Mouse (Mus musculus): ENCODE measurements around the gene Kremen2. TPM values are rescaled to one million over a fixed set of nuclear protein-coding genes. Genes with fewer than 3 reads are reported as not detected.

The Kremen2 gene
- polyA plus RNA-seq, 1 experiment = 0.05 TPM

DNA sequence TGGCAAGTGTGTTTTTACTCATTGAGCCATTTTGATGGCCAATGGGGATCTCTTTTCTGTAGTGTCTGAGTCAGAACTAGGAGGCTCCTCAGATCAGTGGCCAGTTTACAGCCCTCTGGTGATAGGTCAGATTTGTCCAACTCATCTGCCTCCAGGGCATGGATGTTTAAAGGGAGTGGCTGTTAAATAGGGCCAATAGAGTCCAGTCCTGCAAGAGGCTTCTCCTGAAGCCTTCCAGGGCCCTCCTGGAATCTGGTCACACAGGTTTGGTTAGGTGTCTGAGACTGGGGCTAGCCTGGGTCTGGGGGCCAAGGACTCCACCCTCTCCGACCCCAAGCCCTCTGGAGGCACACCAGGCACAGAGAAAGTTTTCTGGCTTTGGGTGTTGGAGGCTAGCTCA lies 51.1 kb downstream of the Kremen2 start:
- no peaks in the 10 kb centered on the region for H3K27me3 ChIP-seq (ENCODE audit: control insufficient read depth, insufficient read depth, insufficient read length)
- no peaks in the 10 kb centered on the region for H3K36me3 ChIP-seq (ENCODE audit: control insufficient read depth, insufficient read depth)
- H3ac ChIP-seq (ENCODE audit: control insufficient read depth, insufficient read length, low read depth) = no peak overlapping the region
- H3K4me3 ChIP-seq (ENCODE audit: insufficient read depth, poor library complexity, severe bottlenecking) = no peak overlapping the region
- no peaks in the 10 kb centered on the region for H3K79me3 ChIP-seq (ENCODE audit: low read depth)
- no peaks in the 10 kb centered on the region for H3K79me2 ChIP-seq (ENCODE audit: control insufficient read depth, insufficient read depth)
- TF ChIP-seq USF1 (IDR thresholded peaks at IDR 0.05; ENCODE audit: low read depth) (no peak), CTCF (IDR thresholded peaks at IDR 0.05; ENCODE audit: control insufficient read depth, insufficient read depth, insufficient read length) (no peak), MYOD1 (IDR thresholded peaks at IDR 0.05; ENCODE audit: control insufficient read depth, insufficient read length, low read depth) (no peak), MAX (IDR thresholded peaks at IDR 0.05) (no peak), CEBPB (IDR thresholded peaks at IDR 0.05; ENCODE audit: low read depth) (no peak), MYOG (IDR thresholded peaks at IDR 0.05; ENCODE audit: control insufficient read depth, extremely low read depth, insufficient read length) (no peak), FOSL1 (IDR thresholded peaks at IDR 0.05; ENCODE audit: insufficient read depth, low read length, poor library complexity, severe bottlenecking) (no peak)

Other genes with a start within 250 kb of the Kremen2 start
- 13.0 TPM for gene Zfp213, start 181.6 kb downstream of the Kremen2 start, polyA plus RNA-seq (2012; fragmentation: generic; extraction: Trizol)
- gene Zfp13, start 146.3 kb downstream of the Kremen2 start, polyA plus RNA-seq (2012; fragmentation: generic; extraction: Trizol) = 5.2 TPM
- gene Zscan10, start 145.0 kb downstream of the Kremen2 start, polyA plus RNA-seq (2012; fragmentation: generic; extraction: Trizol) = 0.09 TPM
- 0.01 TPM for gene Mmp25, start 100.6 kb downstream of the Kremen2 start, polyA plus RNA-seq (2012; fragmentation: generic; extraction: Trizol)
- gene Bicdl2, start 85.3 kb downstream of the Kremen2 start, polyA plus RNA-seq (2012; fragmentation: generic; extraction: Trizol) = 0.28 TPM
- 253 TPM for gene Hcfc1r1, start 72.2 kb downstream of the Kremen2 start, polyA plus RNA-seq (2012; fragmentation: generic; extraction: Trizol)
- gene Thoc6, start 72.0 kb downstream of the Kremen2 start, polyA plus RNA-seq (2012; fragmentation: generic; extraction: Trizol) = 60.5 TPM
- gene Tnfrsf12a, start 68.4 kb downstream of the Kremen2 start, polyA plus RNA-seq (2012; fragmentation: generic; extraction: Trizol) = 916 TPM
- not detected for gene Cldn6, start 66.6 kb downstream of the Kremen2 start, polyA plus RNA-seq (2012; fragmentation: generic; extraction: Trizol)
- 0.54 TPM for gene Cldn9, start 61.8 kb downstream of the Kremen2 start, polyA plus RNA-seq (2012; fragmentation: generic; extraction: Trizol)
- 0.01 TPM for gene 1520401A03Rik, start 23.1 kb downstream of the Kremen2 start, polyA plus RNA-seq (2012; fragmentation: generic; extraction: Trizol)
- 14.8 TPM for gene Pkmyt1, start 19.5 kb downstream of the Kremen2 start, polyA plus RNA-seq (2012; fragmentation: generic; extraction: Trizol)
- 12.5 TPM for gene Paqr4, start 5.0 kb downstream of the Kremen2 start, polyA plus RNA-seq (2012; fragmentation: generic; extraction: Trizol)
- gene Flywch1, start 25.8 kb upstream of the Kremen2 start, polyA plus RNA-seq (2012; fragmentation: generic; extraction: Trizol) = 92.5 TPM
- gene Flywch2, start 40.2 kb upstream of the Kremen2 start, polyA plus RNA-seq (2012; fragmentation: generic; extraction: Trizol) = 0.27 TPM
- gene Srrm2, start 44.7 kb upstream of the Kremen2 start, polyA plus RNA-seq (2012; fragmentation: generic; extraction: Trizol) = 63.8 TPM
- gene Elob, start 83.3 kb upstream of the Kremen2 start, polyA plus RNA-seq (2012; fragmentation: generic; extraction: Trizol) = 852 TPM
- not detected for gene Prss33, start 90.2 kb upstream of the Kremen2 start, polyA plus RNA-seq (2012; fragmentation: generic; extraction: Trizol)
- gene Prss32, start 98.0 kb upstream of the Kremen2 start, polyA plus RNA-seq (2012; fragmentation: generic; extraction: Trizol) = 0.02 TPM
- 0.02 TPM for gene Prss41, start 98.3 kb upstream of the Kremen2 start, polyA plus RNA-seq (2012; fragmentation: generic; extraction: Trizol)
- not detected for gene Prss21, start 122.2 kb upstream of the Kremen2 start, polyA plus RNA-seq (2012; fragmentation: generic; extraction: Trizol)
- gene Dcpp1, start 135.0 kb upstream of the Kremen2 start, polyA plus RNA-seq (2012; fragmentation: generic; extraction: Trizol) = not detected
- not detected for gene Dcpp2, start 135.0 kb upstream of the Kremen2 start, polyA plus RNA-seq (2012; fragmentation: generic; extraction: Trizol)
- gene Dcpp3, start 171.6 kb upstream of the Kremen2 start, polyA plus RNA-seq (2012; fragmentation: generic; extraction: Trizol) = not detected
- gene Sbp, start 195.8 kb upstream of the Kremen2 start, polyA plus RNA-seq (2012; fragmentation: generic; extraction: Trizol) = not detected
- not detected for gene Sbpl, start 209.4 kb upstream of the Kremen2 start, polyA plus RNA-seq (2012; fragmentation: generic; extraction: Trizol)
- 0.04 TPM for gene Prss30, start 234.7 kb upstream of the Kremen2 start, polyA plus RNA-seq (2012; fragmentation: generic; extraction: Trizol)

Data from C2C12 (cell line).